Mouse (Mus musculus): ENCODE measurements around the gene Ptgis. TPM values are rescaled to one million over a fixed set of nuclear protein-coding genes. Genes with fewer than 3 reads are reported as not detected.

Gene Ptgis
- total RNA-seq, 2 experiments from 2014 or later, result 19.3 to 31.8 TPM

DNA sequence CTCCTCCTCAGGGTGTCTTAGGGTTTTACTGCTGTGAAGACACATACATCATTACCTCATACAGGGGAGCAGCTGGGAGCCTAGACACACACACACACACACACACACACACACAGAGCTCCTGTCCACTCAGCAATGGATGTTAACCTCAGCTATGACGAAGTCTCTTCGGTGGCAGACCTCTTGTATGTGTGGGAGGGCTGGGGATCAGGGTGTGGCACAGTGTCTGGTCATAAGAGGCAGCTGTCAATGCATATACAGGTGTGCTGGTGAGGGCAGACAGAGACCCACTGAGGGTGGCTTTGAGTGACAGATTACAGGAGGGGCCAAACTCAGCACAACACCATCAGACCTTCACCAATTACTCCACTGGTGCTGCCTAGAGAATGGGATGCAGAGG lies 24.6 kb upstream of the Ptgis start:
- peak in 1 of 2 experiments; percentile 14 for DNase-seq (ENCODE audit: low spot score in 2 of 2)

DNA sequence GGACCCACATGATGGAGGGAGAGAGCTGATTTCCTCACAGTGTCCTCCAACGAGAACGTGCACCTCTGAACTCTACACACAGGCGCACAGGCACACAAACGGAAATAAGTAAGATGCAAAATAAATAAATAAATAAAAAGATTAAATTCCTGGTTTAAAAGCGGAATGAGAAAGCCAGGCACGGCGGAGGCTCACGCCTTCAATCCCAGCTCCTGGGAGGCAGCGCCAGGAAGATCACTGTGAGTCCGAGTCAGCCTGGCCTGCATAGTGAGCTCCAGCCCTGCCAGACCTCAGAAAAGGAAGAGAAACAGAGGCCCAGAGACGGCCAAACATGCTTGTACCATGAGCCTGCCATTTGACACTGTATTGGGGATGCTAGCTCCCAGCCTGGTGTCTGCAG lies 23.5 kb upstream of the Ptgis start:
- peak in 1 of 2 experiments; percentile 15 for DNase-seq (ENCODE audit: low spot score in 2 of 2)

DNA sequence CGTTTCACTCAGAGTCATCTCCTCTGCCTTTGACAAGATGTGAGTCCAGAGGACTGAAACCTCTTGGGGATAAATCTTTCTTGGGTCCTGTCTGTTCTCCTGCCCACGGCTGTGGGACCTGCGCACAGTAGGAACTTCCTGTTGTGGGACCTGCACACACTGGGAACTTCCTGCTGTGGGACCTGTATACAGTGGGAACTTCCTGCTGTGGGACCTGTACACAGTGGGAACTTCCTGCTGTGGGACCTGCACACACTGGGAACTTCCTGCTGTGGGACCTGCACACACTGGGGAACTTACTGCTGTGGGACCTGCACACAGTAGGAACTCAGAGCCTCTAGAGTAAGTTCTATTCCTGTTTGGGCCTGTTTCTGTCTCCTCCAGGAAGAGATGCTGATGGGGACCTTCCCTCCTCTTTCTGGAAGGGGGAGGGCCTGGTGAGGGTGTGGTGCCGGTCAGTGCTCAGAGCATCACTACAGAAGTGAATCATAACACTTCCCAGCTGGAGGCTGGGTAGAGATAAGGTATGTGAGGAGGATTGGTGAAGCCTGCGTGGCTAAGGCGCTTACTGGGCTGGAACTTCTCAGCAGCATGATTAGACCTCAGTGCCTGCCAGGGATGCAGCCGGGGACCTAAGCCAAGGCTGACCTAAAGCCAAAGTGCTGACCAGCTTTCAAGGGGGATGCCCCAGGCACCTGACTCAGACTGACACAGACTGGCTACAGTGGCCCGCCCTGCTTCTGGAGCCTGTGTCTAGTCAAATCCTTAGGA lies 22.8 kb upstream of the Ptgis start:
- peak in 1 of 2 experiments; percentile 17 for DNase-seq (ENCODE audit: low spot score in 2 of 2)

DNA sequence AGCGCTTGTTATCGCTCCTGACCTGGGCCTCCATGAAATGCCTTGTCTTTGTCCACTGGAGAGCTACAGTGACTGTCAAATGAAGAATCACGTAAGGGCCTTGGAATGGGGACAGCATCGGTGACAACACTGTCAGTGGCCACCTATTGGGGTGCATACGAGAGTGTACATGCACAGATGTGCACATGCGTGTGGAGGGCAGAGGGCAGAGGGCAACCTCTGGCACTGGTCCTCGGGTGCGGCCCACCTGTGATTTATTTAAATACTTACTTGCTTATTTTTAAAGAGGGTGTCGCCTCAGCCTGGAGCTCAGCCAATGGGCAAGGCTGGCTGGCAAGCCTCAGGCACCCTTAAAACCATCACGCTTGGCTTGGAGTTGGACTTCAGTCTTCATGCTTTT lies 22.0 kb upstream of the Ptgis start:
- peak in 1 of 2 experiments; percentile 17 for DNase-seq (ENCODE audit: low spot score in 2 of 2)

DNA sequence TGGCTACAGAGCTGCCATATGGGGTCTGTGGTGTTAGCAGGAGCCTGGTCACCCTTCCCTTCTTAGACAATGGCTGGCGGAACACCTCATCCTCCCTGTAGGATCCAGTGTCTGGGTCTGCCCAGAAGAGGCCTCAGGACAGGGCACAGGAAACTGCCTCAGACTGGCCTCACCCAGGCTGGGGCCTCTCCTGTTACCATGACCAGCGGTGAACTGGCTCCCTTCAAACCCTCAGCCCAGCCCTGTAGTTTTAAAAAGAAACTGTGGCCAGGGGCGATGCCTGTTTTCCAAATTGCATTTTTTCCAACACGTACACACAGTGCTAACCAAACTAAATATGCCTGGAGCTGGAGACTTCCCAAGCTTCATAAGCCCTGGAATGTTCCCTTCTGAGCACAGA lies 20.7 kb upstream of the Ptgis start:
- no peak for DNase-seq (ENCODE audit: low spot score in 2 of 2)

DNA sequence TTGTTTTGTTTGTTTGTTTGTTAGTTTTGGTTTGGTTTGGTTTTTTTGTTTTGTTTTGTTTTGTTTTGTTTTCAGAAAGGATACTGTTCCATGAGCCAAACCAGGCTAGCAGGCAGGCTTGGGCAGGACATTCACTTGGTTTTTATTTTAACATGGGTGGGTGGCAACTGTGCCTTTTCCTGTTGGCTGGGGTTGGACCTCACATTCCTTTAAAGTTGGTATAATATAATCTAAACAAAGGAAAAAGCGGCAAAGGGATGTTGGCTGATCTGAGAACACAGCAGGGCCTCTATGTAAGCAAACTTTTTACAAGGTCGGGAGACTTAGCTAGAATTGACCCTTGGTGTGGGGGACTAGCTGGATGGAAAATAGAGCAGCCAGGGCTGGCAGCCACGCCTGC lies 17.4 kb upstream of the Ptgis start:
- no peak for DNase-seq (ENCODE audit: low spot score in 2 of 2)

DNA sequence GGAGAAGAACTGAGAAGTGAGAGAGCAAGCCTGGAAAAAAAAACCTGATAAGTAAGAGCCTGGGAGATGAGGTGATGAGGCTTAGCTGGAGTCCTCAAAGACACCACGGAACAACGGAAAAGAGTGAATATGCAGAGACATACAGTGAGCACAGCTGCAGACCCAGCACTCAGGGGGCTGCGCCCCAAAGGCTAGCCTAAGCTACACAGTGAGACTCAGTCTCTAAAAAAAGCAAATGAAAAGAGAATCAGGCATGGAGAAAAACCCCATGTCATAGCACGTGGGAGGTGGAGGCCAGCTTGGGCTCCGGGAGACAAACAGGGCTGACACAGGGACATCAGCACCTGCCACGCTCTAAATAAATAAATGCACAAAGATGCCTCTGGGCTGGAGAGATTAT lies 14.4 kb upstream of the Ptgis start:
- DNase-seq (ENCODE audit: low spot score in 2 of 2), result no peak

DNA sequence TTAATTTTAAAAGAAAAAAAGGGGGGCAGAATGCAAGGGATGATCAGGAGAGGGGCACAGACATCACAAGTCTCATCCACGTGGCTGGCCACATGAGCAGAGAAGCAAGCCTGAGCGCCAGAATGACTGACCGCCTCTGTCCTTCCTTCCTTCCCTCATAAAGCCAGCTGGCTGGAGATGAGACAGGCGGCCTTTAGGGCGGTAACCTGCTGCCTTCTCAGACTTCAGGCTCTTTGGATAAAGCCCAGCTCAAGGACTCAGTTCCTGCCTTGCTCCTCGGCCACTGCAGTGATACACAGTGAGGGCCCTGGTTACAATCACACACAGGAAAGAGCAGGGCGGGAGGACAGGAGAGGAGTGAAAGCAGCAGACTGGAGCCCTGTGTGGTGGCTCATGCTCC lies 13.8 kb upstream of the Ptgis start:
- peak; percentile 61 to 69 for DNase-seq (ENCODE audit: low spot score in 2 of 2)

DNA sequence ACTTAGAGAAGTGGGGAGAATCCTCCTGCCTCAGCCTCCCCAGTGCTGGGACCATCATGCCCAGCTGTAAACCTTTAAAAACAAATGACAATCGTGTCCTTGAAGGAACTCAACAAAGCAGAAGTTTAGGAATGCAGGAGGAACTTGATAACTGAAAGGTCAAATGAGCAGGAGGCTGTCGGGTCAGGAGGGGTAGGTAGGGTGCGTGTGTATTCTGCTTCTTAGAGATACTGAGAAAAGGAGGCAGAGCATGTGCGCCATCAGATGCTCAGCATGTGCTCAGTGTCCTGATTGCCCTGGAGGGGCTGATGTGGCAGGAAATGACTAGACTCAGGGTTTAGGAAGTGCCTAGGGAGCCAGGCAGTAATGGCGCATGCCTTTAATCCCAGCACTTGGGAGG lies 13.1 kb upstream of the Ptgis start:
- no peak for DNase-seq (ENCODE audit: low spot score in 2 of 2)

DNA sequence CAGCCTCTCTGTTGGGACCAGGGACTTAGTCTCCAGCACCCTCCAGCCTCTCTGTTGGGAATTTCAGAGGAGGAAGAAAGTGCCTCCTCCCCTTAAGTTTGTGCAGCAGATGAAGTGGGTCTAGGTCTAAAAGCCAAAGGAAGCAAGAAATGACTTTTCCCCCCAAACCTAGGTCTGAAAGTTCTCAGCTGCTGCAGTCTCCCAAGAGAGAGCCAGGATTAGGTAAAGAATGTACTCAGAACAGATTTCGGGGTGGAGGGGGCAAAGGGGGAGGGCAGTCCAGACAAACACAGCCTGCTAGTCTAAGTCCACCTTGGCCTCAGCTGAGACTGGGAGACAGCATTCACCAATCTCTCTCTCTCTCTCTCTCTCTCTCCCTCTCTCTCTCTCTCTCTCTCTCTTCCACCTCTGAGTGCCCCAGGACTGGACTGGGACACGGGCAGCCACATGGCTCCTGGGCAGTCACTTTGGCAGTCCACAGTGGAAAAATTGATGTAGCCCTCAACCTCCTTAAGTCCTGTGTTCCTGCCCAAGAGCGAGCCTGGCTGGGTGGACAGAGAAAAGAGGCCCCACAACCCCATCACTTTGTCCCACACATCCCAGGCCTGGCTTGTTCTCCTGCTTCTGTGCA lies 11.8 kb upstream of the Ptgis start:
- no peak for DNase-seq (ENCODE audit: low spot score in 2 of 2)

DNA sequence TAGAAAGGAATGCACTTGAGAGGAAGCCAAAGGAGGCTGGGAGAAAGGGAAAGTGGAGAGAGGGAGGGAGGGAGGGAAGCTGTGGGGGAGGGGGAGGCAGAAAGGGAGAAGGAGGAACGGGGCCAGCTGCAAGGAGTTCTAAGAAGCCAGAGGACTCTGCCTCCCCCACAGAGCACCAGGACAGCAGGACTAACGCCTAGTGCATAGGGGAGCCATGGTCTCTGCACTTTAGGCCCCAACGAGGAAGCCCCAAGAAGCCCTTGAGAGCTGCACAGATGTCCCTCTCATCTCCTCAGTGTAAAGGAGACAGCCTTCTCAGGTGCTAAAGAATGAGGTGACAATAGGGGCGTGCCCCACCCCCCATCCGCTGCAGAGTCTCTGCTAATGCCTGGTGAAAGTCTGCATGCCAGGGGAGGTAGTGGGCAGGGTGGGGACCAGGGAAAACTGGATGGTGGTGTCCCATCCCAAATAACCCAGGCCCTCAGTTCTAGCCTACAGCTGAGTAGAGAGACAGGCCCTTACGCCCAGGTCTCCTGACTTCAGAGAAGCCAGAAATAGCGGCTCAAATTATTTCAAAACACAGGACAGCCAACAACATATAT lies 10.4 kb upstream of the Ptgis start:
- DNase-seq (ENCODE audit: low spot score in 2 of 2), result no peak

DNA sequence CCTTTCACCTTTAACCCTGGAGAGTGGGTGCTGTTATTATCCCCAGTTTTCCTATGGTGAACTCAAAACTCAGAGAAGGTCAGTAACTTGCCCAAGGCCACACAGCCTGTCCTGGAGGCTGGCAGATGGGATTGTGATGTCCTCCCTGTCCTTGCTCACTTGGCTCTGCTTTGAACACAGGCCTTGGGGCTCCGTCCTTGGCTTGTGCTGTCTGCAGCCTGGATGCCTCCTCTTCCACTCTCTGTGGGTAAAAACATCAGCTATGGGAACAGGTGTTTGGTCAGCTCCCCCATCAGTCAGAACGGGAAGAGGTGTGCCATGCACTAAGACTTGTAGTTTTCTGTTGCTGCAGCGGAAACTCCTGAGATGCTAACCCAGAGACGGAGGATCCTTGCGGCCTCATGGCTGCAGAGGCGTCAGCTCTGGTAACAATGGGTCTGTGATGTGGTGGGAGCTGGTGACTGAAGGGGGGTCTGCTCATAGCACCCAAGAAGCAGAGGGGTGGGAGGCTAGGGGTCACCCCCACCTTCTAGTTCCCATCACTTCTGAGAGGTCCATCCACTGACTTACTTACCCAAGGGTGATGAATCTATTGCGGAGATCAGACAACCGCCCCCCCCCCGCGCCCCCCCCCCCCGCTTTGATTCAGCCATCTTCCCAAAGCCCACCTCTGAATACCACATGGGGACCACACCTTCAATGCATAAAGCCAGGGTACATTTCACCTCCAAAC lies 9.8 kb upstream of the Ptgis start:
- DNase-seq (ENCODE audit: low spot score in 2 of 2), result peak in 1 of 2 experiments; percentile 50

DNA sequence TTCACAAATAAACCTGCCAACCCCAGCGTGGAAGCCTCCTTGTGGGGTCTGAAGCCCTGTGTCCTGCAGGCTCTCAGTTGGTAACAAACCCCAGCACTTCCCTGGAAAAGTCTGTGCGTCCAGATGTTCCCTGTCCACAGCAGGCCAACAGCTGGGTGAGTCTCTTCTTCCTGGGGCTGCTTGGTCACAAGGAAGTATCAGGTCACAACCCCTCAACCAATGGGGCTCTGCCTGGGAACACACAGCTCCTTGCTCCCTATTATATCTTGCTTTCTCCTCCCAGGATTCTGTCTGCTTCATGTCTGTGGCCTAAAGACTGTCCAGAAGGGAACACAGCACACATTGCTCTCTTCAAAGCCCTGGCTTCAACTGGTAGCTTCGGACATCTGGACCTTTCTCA lies 9.2 kb upstream of the Ptgis start:
- DNase-seq (ENCODE audit: low spot score in 2 of 2), result no peak

DNA sequence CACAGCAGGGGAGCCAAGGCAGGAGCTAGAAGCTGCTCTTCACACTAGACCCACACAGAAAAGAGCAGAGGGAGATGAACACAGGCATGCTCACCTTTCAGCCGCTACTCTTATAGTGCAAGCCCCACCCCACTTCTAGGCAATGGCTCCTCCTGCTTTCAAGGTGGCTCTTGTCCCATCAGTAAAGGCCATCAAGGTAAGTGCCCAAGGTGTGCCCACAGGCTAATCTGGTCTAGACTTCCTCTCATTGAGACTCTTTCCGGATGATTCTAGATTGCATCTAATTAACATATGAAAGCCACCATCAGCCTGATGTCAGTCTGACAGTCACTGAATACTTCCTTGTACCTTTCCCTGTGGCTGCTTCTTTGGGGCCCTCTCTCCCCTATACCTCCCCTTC lies 7.4 kb upstream of the Ptgis start:
- DNase-seq (ENCODE audit: low spot score in 2 of 2), result no peak

DNA sequence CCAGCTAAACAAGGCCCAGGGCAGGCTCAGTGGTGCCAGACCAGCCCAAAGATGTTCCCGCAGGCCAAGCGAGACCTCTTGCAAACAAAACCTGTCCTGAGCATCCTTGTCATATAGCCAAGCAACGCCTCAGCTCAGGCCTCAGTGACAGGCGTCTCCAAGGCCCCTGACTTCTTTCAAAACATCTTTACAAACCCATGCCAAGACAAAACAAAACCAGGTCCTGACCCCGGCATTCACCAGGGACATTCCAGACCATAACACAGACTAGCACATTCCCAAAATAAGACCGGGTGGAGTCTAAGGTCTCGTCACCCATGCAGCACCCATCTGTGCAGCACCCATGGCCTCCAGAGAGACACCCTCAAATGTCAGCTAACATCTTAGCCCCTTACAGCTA lies 6.3 kb upstream of the Ptgis start:
- DNase-seq (ENCODE audit: low spot score in 2 of 2), result no peak

DNA sequence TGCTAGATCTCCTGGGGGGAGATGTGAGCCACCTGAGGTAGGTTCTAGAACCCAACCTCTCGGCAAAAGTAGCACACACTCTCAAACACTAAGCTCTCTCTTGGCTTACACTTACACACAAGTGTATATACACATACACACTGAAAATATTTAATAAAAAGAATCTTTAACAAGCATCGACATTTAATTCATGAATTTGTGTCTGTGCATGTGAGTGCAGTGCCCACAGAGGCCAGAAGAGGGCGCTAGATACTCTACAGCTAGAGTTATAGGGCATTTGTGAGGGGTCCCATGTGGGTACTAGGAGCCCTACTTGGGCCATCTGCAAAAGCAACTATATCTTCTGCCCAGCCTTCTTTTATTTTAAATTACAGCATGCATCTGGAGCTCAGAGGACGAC lies 4.5 kb upstream of the Ptgis start:
- no peak for DNase-seq (ENCODE audit: low spot score in 2 of 2)

DNA sequence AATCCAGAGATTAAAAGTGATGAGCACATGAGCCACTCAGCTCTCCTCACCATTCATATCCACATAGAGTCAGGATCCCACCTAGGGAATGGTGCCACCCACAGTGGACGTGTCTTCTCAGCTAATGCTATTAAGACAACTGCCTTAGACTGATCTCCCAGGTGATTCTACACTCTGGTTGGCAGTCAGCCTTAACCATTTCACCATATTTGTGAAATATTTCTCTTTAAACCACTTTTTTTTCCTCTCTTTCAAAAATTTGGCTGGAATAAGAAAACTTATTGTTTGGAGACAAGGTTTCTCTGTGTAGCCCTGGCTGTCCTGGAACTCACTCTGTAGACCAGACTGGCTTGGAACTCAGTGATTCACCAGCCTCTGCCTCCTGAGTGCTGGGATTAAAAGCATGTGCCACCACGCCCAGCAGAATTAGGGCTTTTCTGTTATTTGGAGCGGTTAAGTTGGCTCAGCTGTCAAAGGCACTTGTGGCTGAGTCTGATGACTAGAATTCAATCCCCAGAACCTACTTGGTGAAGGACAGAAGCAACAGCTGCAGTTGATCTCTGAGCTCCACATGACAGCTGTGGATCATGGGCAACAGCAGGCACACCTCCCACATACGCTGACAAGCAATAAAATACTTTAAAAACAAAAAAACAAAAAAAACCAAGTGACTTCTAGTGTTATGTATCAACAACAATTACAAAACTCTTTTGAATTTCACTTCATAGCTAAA lies 3.6 kb upstream of the Ptgis start:
- no peak for DNase-seq (ENCODE audit: low spot score in 2 of 2)

DNA sequence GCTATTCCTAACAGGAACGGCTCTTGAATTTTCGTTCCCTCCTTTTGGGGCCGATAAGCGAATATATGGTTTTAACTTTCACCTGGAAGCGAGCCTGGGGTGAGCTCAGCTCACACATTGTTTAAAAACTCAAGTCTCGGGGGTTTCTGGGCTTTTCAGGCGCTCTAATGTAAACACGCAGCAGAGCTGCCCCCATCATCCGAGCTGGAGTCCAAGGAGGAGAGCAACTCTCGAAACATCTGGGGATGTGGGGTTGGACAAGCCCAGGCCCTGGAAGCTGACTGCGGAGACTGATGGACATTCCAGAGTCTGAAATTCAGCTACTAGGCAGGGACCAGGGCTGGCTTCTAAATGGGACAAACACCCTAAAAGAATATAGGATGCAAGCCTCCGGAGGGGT lies 1.1 kb downstream of the Ptgis start:
- DNase-seq (ENCODE audit: low spot score in 2 of 2), result no peak

DNA sequence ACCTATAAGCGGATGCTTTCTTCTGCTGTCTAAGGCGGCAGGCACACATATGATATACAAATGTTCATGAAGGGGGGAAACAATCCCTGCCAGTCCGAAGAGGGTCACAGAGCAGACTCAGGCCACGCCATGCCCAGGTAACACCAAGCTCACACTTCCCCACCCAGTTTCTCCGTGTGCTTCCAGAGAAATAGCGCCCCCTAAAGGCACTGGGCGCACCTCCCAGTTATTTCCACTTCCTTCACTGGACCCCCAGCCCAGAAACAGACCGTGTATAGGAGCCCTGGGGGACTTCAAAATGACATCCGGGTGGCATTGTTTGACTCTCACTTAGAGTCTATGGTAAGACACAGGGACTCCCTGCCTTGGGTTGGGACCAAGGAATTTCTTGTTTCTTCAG lies 3.2 kb downstream of the Ptgis start:
- DNase-seq (ENCODE audit: low spot score in 2 of 2), result no peak

DNA sequence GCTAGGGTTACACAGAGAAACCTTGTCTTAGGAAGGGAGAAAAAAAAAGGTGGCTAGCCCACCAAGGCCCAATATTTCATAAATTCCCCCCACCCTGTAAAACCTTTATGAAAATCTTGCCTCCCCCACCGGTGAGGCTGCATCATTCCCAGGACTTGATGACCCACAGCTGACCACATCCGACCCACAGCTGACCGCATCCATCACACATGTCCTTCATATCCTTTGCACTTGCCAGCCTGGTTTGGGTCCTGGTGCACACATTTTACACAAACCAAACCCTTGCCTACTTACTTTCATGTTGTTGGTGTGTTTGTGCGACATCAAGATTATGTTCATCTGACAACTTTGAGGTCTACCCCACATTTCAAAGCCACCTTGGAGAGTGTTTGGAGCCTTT lies 4.2 kb downstream of the Ptgis start:
- no peak for DNase-seq (ENCODE audit: low spot score in 2 of 2)

DNA sequence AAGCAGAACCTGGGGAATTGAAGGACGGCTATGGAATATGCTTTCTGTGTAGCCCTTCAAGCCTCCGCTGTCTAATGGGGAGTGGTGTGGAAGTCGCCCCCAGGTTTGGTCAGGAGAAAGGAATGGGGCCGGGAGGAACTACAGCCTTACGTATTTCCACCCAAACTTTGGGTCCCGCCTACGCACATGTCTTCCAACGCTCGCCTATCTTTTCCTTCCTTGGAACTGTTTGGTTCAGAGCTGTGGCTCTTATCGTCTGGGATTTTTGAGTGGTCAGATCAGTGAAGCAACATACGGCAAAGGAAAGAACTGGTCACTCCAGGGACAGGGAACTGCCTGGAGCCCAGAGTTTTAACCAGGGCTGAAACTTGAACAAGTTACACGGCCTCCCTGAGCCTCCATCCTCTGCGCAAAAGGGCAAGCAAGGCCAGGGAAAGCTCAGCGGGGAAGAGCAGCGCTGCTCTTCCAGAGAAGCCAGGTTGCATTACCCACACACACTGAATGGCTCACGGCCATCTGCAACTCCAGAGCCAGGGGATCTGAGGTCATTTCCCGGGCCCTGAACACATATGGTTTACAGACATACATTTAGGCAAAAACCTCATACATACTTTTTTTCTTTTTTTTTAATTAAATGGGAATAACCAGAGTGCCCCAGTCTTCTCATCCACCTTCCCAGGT lies 4.9 kb downstream of the Ptgis start:
- DNase-seq (ENCODE audit: low spot score in 2 of 2), result no peak
